Mouse (Mus musculus): Measurements from ENCODE around the gene Tgif1. TPM values are rescaled to one million over a fixed set of nuclear protein-coding genes. Genes with fewer than 3 reads are reported as not detected.

Tgif1 gene
- polyA plus RNA-seq, 1 experiment from 2014 or later: 35.6 TPM

GRCm38 (mm10) chr17:70795196-70795595 lies 58.1 kb downstream of the Tgif1 start:
- H3K4me1 ChIP-seq (replicated peaks; ENCODE audit: control insufficient read depth, insufficient read depth): no peaks in the 10 kb centered on the region
- no peak for ATAC-seq (ENCODE audit: low FRiP score, low TSS enrichment)
- H3K36me3 ChIP-seq (ENCODE audit: control insufficient read depth, insufficient read depth, low read length): no peaks in the 10 kb centered on the region
- no peak overlapping the region for H3K9ac ChIP-seq (ENCODE audit: low read length)
- no peak overlapping the region for H3K27ac ChIP-seq (replicated peaks)
- H3K4me3 ChIP-seq (ENCODE audit: low read depth, low read length): no peak overlapping the region
- no peak for DNase-seq (ENCODE audit: low spot score)
- no peak overlapping the region for H3K4me2 ChIP-seq (replicated peaks; ENCODE audit: low read depth)
- H3K9me3 ChIP-seq (ENCODE audit: control insufficient read depth, low read length): no peaks in the 10 kb centered on the region
- no peak for TF ChIP-seq EP300 (optimal IDR thresholded peaks at IDR 0.05)
- TF ChIP-seq CTCF (IDR thresholded peaks at IDR 0.05; ENCODE audit: low read depth): no peak
- H3K27me3 ChIP-seq (ENCODE audit: control insufficient read depth, insufficient read depth, low read length): no peaks in the 10 kb centered on the region
- 78% methylated on average over 4 of the region's 4 CpGs for WGBS

GRCm38 (mm10) chr17:70794722-70795121 lies 58.6 kb downstream of the Tgif1 start:
- H3K27me3 ChIP-seq (ENCODE audit: control insufficient read depth, insufficient read depth, low read length): no peaks in the 10 kb centered on the region
- no peak for TF ChIP-seq CTCF (IDR thresholded peaks at IDR 0.05; ENCODE audit: low read depth)
- TF ChIP-seq EP300 (optimal IDR thresholded peaks at IDR 0.05): no peak

GRCm38 (mm10) chr17:70794291-70794690 lies 59.1 kb downstream of the Tgif1 start:
- DNase-seq (ENCODE audit: low spot score) (no peak), ATAC-seq (ENCODE audit: low FRiP score, low TSS enrichment) (peak; percentile 47; the same call in 1 of the 2 replicates)
- Histone ChIP-seq H3K4me2 (replicated peaks; ENCODE audit: low read depth) (no peak overlapping the region), H3K4me3 (ENCODE audit: low read depth, low read length) (no peak overlapping the region), H3K36me3 (ENCODE audit: control insufficient read depth, insufficient read depth, low read length) (no peaks in the 10 kb centered on the region), H3K9ac (ENCODE audit: low read length) (no peak overlapping the region), H3K27ac (replicated peaks) (no peak overlapping the region), H3K27me3 (ENCODE audit: control insufficient read depth, insufficient read depth, low read length) (no peaks in the 10 kb centered on the region), H3K9me3 (ENCODE audit: control insufficient read depth, low read length) (no peaks in the 10 kb centered on the region), H3K4me1 (replicated peaks; ENCODE audit: control insufficient read depth, insufficient read depth) (no peaks in the 10 kb centered on the region)
- TF ChIP-seq EP300 (optimal IDR thresholded peaks at IDR 0.05): no peak
- TF ChIP-seq CTCF (IDR thresholded peaks at IDR 0.05; ENCODE audit: low read depth): no peak
- 12% methylated on average over 7 of the region's 7 CpGs for WGBS

More at GRCm38 (mm10) chr17:70794722-70795121, 58.6 kb downstream of the Tgif1 start:
- H3K4me3 ChIP-seq (ENCODE audit: low read depth, low read length): no peak overlapping the region
- H3K4me1 ChIP-seq (replicated peaks; ENCODE audit: control insufficient read depth, insufficient read depth): no peaks in the 10 kb centered on the region
- ATAC-seq (ENCODE audit: low FRiP score, low TSS enrichment) (no peak), DNase-seq (ENCODE audit: low spot score) (no peak)
- no peak overlapping the region for H3K4me2 ChIP-seq (replicated peaks; ENCODE audit: low read depth)
- H3K36me3 ChIP-seq (ENCODE audit: control insufficient read depth, insufficient read depth, low read length): no peaks in the 10 kb centered on the region
- H3K9me3 ChIP-seq (ENCODE audit: control insufficient read depth, low read length): no peaks in the 10 kb centered on the region
- H3K9ac ChIP-seq (ENCODE audit: low read length): no peak overlapping the region
- WGBS: 43% methylated on average over 6 of the region's 6 CpGs
- H3K27ac ChIP-seq (replicated peaks): 0 out of 2 replicates have a peak overlapping the region, but pooled peaks have one; percentile 20

MicroRNAs within 50 kb of the gene (microRNA counts, 519-probe panel; counts per million panel counts)
- not detected for microRNA mmu-miR-1195

Small RNAs within 50 kb of the gene (microRNA-seq; reads per million reads assigned to microRNA genes)
- gene Mir1195: not detected

Other genes with a start within 250 kb of the Tgif1 start
- gene Myom1, start 149.1 kb upstream of the Tgif1 start, polyA plus RNA-seq (2015; fragmentation: Nextera tagmentation; extraction: Ambion mirVana): 9.6 and 9.8 TPM in 2 replicates
- 497 and 534 TPM in 2 replicates for gene Myl12a, start 149.3 kb upstream of the Tgif1 start, polyA plus RNA-seq (2015; fragmentation: Nextera tagmentation; extraction: Ambion mirVana)

Data from stomach, postnatal 0 days (tissue).